Mouse (Mus musculus) kidney, embryonic 15.5 days (tissue): Measurements from ENCODE around the gene Theg. TPM values are rescaled to one million over a fixed set of nuclear protein-coding genes. Genes with fewer than 3 reads are reported as not detected.

ENCODE experiments used
- ATAC-seq: fragments of 200-750 bp; cut with Nextera tagmentation; replicated peaks from 2 replicates; pipeline ENCODE4 v1.8.0; 2017; ENCODE audit warnings: moderate TSS enrichment; ENCODE audit not compliant: low FRiP score
- H3K27ac ChIP-seq: fragments of 300-500 bp; sonication (generic); 2 replicates; pipeline ENCODE4 v1.5.1; 2015; ENCODE audit warnings: mild to moderate bottlenecking, inconsistent platforms
- H3K27me3 ChIP-seq: fragments of 300-500 bp; sonication (generic); 2 replicates; pipeline ENCODE4 v1.6.1; 2015; ENCODE audit warnings: inconsistent platforms
- H3K36me3 ChIP-seq: fragments of 300-500 bp; sonication (generic); 2 replicates; pipeline ENCODE4 v1.6.1; 2015; ENCODE audit warnings: inconsistent platforms
- H3K4me1 ChIP-seq: fragments of 300-500 bp; sonication (generic); 2 replicates; pipeline ENCODE4 v1.6.1; 2015; ENCODE audit warnings: inconsistent platforms
- H3K4me2 ChIP-seq: fragments of 300-500 bp; sonication (generic); 2 replicates; pipeline ENCODE4 v1.6.1; 2015; ENCODE audit warnings: moderate library complexity, mild to moderate bottlenecking, inconsistent platforms
- H3K4me3 ChIP-seq: fragments of 300-500 bp; sonication (generic); replicated peaks from 2 replicates; pipeline ENCODE4 v1.5.1; 2015; ENCODE audit warnings: mild to moderate bottlenecking, inconsistent platforms
- H3K9ac ChIP-seq: fragments of 300-500 bp; sonication (generic); 2 replicates; pipeline ENCODE4 v1.6.1; 2015; ENCODE audit warnings: mild to moderate bottlenecking, inconsistent platforms
- H3K9me3 ChIP-seq: fragments of 300-500 bp; sonication (generic); replicated peaks from 2 replicates; pipeline ENCODE4 v1.6.1; 2016; ENCODE audit warnings: inconsistent platforms
- WGBS: fragments of 180-500 bp; shearing (Covaris S2); methylation state at CpG from one replicate; pipeline ENCODE4 v1.1.7; 2015; ENCODE audit warnings: mixed read lengths; 5-methylcytosine and 5-hydroxymethylcytosine counted together
- microRNA-seq: library from miRNA; unstranded; fragments of <30 nt; microRNA quantifications from one replicate; pipeline ENCODE4, GENCODE M21; 2016
- polyA plus RNA-seq: library from polyadenylated mRNA; unstranded; fragments of >200 nt; fragmentation: Nextera tagmentation; extraction: Ambion mirVana; gene quantifications from 2 replicates; pipeline ENCODE4 v1.2.1, GENCODE M21; 2015

Theg gene
- polyA plus RNA-seq, 1 experiment from 2014 or later = not detected

- Histone ChIP-seq H3K27me3 (no peaks in the 10 kb centered on the region), H3K4me3 (no peak overlapping the region)
- 70% methylated on average over 8 of the region's 8 CpGs for WGBS
These were observed 56.9 kb downstream of the Theg start for GRCm38 (mm10) chr10:79530241-79530640.

GRCm38 (mm10) chr10:79528081-79528480, 59.0 kb downstream of the Theg start:
- H3K9ac ChIP-seq = no peak overlapping the region
- no peaks in the 10 kb centered on the region for H3K27me3 ChIP-seq
- no peak overlapping the region for H3K4me3 ChIP-seq
- 77% methylated on average over 3 of the region's 3 CpGs for WGBS
- H3K27ac ChIP-seq = no peak overlapping the region
- ATAC-seq = no peak
- no peaks in the 10 kb centered on the region for H3K9me3 ChIP-seq
- peaks cover 9% of the 10 kb centered on the region for H3K4me1 ChIP-seq
- H3K36me3 ChIP-seq = peaks cover 27% of the 10 kb centered on the region
- no peak overlapping the region for H3K4me2 ChIP-seq

More at GRCm38 (mm10) chr10:79530241-79530640, 56.9 kb downstream of the Theg start:
- Histone ChIP-seq H3K9ac (no peak overlapping the region), H3K4me1 (peaks cover 19% of the 10 kb centered on the region), H3K36me3 (peaks cover 27% of the 10 kb centered on the region), H3K9me3 (no peaks in the 10 kb centered on the region), H3K27ac (no peak overlapping the region), H3K4me2 (no peak overlapping the region)
- ATAC-seq = no peak

GRCm38 (mm10) chr10:79527453-79527845, 59.7 kb downstream of the Theg start:
- 84% methylated on average over 6 of the region's 6 CpGs for WGBS
- no peak for ATAC-seq

DNA sequence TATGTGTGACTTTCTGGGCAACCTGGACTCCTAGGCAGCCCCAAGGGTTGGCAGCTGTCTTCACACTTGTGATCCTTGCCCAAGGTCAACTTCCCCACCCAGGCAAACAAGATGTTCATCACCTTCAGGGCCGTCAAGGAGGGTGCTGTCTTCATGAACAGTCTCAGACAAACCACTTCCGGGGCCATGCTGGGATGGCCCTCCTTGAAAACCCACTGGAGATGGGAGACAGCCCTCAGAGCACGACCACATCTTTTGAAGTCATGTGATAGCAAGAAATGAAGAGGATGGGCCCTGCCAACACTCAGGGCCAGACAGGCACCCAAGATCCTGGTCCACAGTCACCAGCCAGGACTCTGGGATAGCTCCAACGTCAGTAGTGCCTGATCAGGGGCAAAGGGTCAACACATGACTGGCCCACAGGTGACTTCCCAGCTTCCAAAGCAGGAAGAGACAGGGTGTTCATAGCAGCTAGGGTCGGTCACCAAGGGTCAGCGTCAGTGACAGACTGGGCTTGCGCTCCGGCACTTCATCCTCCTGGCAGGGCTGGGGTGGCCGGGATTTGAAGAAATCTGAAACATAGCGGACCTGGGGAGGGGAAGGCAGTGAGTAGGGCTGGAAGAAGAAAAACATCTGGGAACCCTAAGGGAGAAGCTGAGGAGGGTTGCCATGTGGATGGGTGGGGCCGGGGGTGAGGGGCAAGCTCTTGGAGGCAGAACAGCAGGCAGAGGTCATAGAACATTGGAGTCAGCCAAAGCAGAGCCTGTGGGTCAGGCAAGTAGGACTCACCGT, 60.3 kb downstream of the Theg start:
- H3K4me2 ChIP-seq = no peak overlapping the region
- no peaks in the 10 kb centered on the region for H3K4me1 ChIP-seq
- WGBS = 78% methylated on average over 12 of the region's 12 CpGs
- no peak overlapping the region for H3K27ac ChIP-seq
- no peak overlapping the region for H3K4me3 ChIP-seq
- H3K9ac ChIP-seq = no peak overlapping the region
- ATAC-seq = no peak
- no peaks in the 10 kb centered on the region for H3K27me3 ChIP-seq
- H3K36me3 ChIP-seq = peaks cover 27% of the 10 kb centered on the region
- no peaks in the 10 kb centered on the region for H3K9me3 ChIP-seq

More at GRCm38 (mm10) chr10:79527453-79527845, 59.7 kb downstream of the Theg start:
- peaks cover 27% of the 10 kb centered on the region for H3K36me3 ChIP-seq
- H3K4me3 ChIP-seq = no peak overlapping the region
- H3K27me3 ChIP-seq = no peaks in the 10 kb centered on the region
- H3K9ac ChIP-seq = no peak overlapping the region
- no peak overlapping the region for H3K4me2 ChIP-seq
- H3K27ac ChIP-seq = no peak overlapping the region
- H3K4me1 ChIP-seq = peaks cover 3% of the 10 kb centered on the region
- no peaks in the 10 kb centered on the region for H3K9me3 ChIP-seq

Small RNA genes lying within 50 kb of the gene (microRNA-seq; reads per million reads assigned to microRNA genes)
- gene Mir6909 = 0.59 reads per million

Other genes with a start within 250 kb of the Theg start
- gene Vmn2r82, start 230.8 kb downstream of the Theg start, polyA plus RNA-seq = not detected in 2 replicates
- gene Vmn2r83, start 118.6 kb downstream of the Theg start, polyA plus RNA-seq = not detected in 2 replicates
- gene Plpp2, start 53.5 kb downstream of the Theg start, polyA plus RNA-seq = 42.0 and 45.7 TPM in 2 replicates
- 48.6 and 53.6 TPM in 2 replicates for gene Mier2, start 32.1 kb downstream of the Theg start, polyA plus RNA-seq
- gene C2cd4c, start 26.7 kb upstream of the Theg start, polyA plus RNA-seq = 0.05 TPM in 1 of 2 replicates, not detected in the other
- gene Shc2, start 50.6 kb upstream of the Theg start, polyA plus RNA-seq = 10.4 and 12.2 TPM in 2 replicates
- gene Odf3l2, start 58.4 kb upstream of the Theg start, polyA plus RNA-seq = not detected in 2 replicates
- 2.7 and 2.8 TPM in 2 replicates for gene Madcam1, start 77.2 kb upstream of the Theg start, polyA plus RNA-seq
- 71.2 and 81.4 TPM in 2 replicates for gene Tpgs1, start 82.0 kb upstream of the Theg start, polyA plus RNA-seq
- gene Cdc34, start 94.9 kb upstream of the Theg start, polyA plus RNA-seq = 88.4 and 100 TPM in 2 replicates
- 0.50 and 0.95 TPM in 2 replicates for gene Gzmm, start 101.7 kb upstream of the Theg start, polyA plus RNA-seq
- gene Bsg, start 117.2 kb upstream of the Theg start, polyA plus RNA-seq = 913 and 925 TPM in 2 replicates
- 0.05 and 0.19 TPM in 2 replicates for gene Hcn2, start 129.3 kb upstream of the Theg start, polyA plus RNA-seq
- gene Polrmt, start 159.2 kb upstream of the Theg start, polyA plus RNA-seq = 43.7 and 54.4 TPM in 2 replicates
- 0.12 and 0.14 TPM in 2 replicates for gene Fgf22, start 167.7 kb upstream of the Theg start, polyA plus RNA-seq
- gene Rnf126, start 179.6 kb upstream of the Theg start, polyA plus RNA-seq = 88.5 and 102 TPM in 2 replicates
- gene Fstl3, start 189.9 kb upstream of the Theg start, polyA plus RNA-seq = 15.3 and 15.6 TPM in 2 replicates
- 0.29 TPM in 1 of 2 replicates, not detected in the other for gene Prss57, start 203.6 kb upstream of the Theg start, polyA plus RNA-seq
- gene Palm, start 206.2 kb upstream of the Theg start, polyA plus RNA-seq = 144 and 158 TPM in 2 replicates
- gene Misp, start 233.7 kb upstream of the Theg start, polyA plus RNA-seq = 14.9 and 15.2 TPM in 2 replicates